Mouse (Mus musculus) R1 (cell line): Measurements from ENCODE around the gene Disp3.

ENCODE experiments used
- DNase-seq: peaks from one replicate; pipeline ENCODE4 v3.0.0-alpha.2; 2018; ENCODE audit warnings: low read depth, low spot score

Gene Disp3

DNA sequence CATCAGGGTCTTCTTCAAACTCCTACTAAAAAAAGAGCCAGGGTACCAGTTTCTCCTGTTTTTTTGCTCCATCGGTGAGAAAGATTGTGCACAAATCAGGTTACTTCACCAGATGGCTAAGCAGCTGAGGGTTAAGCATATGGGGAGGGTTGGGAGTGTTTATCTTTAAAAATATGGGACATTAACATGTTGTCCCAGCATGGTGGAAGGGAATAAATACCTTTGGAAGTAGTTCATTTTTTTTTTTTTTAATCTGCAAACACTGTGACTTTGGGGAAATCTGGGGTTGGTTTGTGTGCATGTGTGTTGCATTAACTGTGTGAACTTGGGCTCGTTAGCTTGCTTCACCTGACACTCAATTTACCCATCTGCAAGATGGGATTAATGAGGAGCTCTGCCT is 3.3 kb upstream of the Disp3 start:
- no peak for DNase-seq

DNA sequence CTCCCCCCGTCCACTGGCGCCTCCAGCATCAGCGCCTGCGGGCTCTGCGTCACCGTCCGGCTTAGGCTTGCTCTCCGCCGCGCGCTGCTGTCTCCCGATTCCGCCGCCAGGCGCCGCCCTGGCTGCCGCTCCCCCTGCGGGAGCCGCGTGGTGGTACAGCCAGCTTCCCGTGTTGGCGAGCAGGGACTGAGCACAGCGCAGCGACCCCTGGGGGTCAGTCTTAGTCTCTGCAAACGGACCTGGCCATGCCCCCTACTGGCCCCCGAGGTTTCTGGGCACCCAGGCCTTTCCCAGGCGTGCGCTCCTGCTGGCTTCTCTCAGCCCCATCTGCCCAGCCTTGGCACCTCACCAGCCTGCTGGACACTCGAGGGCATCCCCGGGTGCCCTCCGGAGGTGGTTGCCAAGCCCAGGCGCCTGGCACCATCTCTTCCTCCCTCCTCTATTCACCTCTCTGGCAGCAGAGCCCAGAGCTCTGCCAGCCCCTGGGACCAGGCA is 337 bp upstream of the Disp3 start:
- DNase-seq: peak; percentile 91

DNA sequence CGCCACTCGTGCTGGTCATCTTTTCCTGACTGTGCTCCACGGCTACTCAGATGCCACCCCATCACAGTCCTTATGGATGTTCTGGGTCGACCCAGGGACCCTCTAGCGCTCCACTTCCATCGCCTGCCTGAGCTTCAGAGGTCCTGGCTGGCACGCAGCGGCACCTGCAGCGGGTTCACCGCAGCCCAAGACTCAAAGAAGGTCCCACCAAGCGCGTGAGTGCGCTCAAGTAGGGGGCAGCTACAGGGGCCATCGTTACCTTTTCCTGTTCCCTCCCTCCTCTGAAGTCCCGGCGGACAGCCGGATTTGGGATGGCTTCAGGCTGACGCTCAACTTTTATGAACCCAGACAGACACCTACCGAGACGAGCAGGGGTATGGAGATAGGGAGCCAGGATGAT is 724 bp downstream of the Disp3 start:
- DNase-seq: no peak

DNA sequence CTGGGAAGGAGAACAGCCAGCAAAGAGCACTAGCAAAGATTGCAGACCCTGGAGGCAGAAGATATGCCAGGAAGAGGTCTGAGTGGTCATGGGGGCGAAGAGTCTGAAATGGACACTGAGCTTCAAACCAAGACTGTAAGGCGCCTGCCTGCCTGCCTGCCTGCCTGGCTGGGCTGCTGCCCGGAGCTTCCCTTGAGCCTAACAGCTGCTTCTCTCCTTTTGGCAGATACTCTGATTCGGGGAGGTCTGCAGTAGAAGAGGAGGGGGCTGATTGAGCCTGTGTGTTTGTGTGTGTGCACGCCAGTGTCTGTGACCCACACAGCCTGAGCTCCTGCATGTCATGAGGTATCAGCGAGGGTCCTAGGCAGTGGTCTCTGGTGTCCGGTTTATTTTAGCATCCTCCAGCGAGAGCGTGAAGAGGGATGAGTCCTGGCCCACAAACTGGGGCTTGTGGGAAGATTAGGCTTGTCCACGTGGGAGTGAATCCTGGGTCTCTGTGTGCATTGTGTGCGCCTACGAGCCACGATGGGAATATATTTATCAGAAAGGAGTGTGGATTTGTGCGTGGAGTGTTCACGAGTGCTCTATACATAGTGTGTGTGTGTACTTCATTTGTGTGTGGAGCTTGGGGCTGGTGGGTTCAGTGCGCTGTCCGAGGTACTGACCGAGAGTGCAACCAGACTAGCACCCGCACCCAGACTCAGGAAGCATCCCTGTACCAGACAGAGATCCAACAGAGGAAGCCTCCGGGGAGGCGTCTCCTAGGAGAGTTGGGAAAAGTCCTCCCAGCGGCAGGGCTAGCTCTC is 1.3 kb downstream of the Disp3 start:
- DNase-seq: peak; percentile 78

DNA sequence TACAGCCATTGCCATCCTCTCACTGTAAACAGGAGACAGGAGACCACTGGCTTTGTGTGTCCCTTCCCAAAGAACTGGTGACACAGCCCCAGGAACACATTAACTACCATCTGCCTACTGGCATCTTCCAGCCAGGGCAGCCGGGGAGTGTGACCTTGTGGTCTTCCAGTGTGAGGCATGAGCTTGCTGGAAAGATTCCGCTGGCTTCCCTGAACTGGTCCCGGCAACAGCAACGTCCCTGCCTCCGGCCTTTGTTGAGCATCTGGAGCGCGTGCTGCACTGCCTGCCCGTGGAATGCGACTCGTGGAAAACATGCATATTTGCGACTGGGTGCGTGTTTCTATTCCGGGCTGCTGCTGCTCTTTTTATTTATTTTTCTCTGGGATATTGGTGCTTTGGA is 3.5 kb downstream of the Disp3 start:
- no peak for DNase-seq

DNA sequence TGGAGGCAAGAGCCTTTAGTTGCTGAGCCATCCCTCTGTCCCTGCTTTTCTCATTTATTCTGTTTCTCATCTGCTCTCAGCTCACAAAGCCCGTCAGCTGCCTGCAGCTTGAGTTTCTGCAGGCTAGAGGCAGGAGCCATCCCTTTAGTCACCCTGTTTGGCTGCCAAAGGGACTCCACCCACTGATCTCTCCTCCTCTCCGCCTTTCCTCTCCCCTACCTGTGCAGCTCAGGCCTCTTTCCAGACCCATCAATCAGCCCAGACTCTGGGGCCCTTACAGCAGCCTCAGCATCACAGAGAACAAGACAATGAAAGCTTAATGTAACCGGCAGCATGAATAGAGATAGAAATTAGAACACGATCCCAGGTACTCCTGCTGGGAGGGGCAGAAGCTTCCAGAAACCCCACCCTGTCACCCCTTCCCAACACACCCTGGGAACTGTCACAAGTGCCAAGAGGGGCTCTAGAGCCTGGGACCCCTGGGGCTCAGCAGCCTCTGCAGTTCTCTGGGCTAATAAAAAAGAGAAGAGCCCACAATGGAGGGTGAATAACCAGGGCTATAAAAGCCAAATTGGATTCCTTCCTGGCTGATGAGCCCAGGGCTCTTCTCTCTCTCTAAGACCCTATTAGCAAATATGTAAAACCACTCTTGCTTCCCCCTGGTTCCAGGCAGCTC is 10.8 kb downstream of the Disp3 start:
- DNase-seq: no peak

DNA sequence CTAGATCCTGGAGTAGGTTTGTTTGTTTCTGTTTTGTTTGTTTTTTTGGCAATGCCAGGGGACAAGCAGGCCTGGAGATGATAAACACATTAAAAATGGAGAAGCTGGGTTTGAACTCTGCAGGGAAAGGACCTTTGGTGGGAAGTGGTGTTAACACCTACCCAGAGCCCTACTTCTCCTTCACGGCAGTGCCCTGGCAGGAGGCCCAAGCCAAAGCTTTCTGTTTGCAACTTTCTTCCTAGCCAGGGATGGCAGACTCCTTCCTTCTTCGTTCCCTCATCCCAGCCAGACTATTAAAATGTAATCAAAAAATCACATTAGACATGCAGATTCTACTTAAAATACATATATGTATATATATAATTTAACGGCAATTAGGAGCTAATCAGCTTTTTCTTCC is 13.1 kb downstream of the Disp3 start:
- DNase-seq: no peak

DNA sequence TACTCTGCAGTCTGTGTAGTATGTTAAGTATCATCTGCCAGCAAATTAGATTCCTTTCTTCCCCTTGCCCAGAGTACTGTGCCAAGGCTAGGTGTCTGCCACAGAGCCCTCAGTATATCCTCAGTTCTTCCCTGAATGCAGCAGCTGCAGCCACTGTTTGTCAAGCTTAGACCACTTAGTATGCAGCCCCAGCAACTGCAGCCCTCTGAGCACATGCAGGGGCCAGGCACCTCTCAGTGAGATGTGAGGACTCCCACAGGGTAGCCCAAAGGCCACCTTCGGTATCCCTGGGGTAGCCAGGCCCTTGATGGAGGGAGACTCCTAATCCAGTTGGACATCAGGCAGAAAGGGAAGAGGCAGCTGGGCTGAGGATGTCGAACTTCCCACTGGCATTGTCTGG is 14.5 kb downstream of the Disp3 start:
- DNase-seq: no peak

DNA sequence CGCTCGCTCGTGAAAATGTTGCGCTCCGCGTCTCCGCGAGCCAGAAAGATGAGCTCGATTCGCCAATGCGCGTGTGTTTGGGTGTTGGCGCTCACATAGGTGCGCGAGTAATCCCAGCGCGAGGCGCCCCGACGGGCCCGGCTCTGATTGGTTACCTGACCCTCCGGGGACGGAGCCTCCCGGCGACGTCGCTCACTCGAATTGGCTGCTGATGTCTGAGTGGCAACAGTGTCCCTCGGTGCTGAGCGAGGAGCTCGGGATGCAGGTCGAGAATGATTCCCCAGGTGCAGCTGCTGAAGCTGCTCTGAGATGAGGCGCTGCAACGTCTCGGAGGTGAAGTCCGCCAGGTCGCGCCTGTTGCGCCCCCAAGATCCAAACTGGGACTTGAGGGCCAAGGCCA is 16.1 kb downstream of the Disp3 start:
- peak; percentile 85 for DNase-seq

DNA sequence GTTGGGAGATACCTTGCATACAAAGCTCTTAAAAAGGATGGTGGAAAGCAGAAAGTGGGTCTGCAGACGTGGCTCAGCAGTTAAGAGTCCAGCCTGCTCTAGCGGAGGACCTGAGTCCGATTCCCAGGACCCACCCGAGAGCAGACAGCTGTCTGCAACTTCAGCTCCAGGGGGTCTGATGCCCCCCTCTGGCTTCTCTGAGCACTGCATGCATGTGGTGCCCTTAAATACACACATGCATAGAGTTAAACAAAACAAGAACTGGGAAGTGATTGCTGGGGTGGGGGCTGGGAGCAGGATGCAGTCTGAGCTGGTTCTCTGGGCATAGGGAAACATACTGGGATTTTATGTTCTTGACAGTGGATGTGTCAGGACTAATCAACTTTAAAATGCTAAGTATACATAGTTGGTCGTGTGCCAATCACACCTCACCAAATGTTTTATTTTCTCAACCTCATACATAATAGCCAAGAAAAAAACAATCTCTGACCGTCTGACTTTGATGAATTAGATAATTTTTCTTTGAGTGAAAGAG is 20.7 kb downstream of the Disp3 start:
- DNase-seq: peak; percentile 46

DNA sequence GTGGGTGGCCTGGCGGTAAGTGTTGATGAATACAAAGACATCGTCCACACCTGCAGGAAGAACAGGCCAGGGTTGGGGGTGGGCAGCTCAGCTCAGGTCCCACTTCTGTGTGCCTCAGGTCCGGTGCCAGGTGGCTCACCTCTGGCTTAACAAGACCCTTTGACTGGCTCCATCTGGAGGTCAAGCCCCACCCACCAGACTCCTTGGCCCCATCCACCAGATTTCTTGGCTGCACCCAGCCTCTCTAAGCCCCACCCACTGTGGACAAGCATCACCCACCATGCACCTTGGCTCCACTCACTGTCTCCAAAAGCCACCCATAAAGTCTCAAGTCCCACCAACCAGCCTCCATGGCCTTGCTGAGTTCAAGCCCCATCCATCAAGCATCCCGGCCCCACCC is 27.8 kb downstream of the Disp3 start:
- DNase-seq: peak; percentile 54

DNA sequence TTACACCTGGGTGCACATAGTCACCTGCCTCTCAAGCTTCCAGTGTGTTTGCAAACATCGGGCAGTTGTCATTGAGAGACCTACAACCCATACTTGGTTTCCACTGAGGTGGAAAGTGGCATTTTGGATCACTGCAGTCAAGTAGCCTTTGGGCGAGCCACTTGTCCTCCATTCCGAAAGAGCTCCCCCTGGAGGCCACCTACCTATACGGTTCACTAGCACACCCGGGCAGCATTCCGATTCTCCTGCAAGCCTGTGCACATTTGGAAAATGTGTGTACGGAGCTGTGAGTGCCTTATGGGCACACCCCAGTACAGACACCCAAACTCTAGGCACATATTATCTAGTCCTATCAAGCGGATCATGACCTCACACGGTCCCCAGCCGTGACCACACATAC is 38.4 kb downstream of the Disp3 start:
- peak; percentile 62 for DNase-seq

DNA sequence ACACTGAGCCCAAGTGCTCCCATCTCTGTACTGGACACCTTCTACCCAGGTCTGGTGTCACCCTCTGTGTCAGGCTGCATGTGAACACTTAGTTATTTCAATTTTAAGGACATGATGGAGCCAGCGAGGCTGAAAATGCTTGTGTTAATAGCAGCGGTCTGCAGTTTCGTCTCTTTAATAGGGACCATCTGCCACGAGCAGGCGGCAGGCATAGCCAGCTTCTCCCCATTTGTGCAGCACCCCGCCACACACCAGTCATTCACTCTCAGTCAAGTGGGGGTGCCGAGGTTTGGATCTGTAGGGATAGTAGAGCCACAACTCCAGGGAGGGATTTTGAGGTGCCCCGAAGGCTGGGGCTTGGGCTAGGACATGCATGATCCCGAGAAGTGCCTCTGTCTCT is 47.4 kb downstream of the Disp3 start:
- no peak for DNase-seq

DNA sequence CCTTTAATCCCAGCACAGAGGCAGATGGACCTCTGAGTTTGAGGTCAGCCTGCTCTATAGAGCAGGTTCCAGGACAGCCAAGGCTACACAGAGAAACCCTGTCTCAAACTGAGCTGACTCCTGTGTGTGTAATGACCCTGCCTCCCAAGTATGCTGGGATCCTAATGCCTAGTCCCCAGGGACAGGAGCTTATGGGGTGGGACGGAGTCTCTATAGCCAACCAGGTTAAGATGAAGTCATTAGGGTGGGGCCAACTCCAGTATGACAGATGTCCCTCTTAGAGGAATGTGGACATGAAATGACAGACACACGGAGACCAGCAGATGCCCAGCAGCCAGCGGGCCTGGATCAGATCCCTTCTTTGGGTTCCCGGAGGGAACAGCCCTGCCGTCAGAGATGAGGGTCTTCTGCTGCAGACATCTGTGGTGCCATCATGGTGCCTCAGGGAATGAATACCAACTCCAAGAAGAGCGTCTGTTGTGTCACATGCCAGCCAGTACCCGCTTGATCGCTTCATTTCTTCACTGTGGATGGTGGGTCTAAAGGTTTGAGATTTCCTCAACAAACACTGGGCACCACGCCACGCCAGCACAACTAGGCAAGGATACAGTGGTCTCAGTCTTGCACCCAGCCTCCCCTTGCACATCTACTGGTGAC is 48.2 kb downstream of the Disp3 start:
- DNase-seq: no peak

DNA sequence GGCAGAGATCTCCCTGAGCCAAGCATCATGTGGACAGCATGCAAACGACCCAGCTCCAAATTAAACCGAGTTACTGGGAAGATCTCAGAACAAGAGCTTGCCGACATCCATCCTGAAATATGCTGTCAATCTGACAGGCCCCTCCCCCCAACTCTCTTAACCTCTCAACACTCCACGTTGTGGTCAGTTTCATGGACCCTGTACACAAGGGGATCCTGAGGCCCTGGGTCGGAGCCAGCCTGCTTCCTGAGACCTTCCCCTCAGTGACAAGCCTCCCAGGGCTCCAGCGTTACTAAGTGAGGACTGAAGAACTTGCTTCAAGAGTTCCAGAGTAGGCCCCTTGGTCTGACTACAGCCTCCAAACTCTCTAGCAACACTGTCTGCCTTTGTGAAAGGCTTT is 48.8 kb downstream of the Disp3 start:
- no peak for DNase-seq

DNA sequence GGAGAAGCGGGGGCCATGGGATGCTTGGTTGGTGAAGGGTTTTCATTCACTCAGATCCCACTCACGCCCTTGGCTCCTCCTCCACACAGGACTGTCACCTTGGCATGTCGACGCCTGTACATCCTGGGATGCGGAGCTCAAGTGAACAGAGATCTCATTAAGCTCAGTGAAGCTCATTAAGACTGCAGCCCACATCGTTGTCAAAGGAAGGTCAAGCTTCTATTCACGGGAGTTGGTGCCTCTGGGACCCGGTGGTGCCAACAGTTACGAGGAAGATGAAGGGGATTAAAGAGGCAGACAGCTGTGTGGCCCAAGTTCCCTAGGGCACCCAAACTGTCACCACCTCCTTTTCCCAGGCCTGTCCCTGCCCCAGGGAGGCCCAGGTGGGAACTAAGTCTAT is 49.5 kb downstream of the Disp3 start:
- no peak for DNase-seq

DNA sequence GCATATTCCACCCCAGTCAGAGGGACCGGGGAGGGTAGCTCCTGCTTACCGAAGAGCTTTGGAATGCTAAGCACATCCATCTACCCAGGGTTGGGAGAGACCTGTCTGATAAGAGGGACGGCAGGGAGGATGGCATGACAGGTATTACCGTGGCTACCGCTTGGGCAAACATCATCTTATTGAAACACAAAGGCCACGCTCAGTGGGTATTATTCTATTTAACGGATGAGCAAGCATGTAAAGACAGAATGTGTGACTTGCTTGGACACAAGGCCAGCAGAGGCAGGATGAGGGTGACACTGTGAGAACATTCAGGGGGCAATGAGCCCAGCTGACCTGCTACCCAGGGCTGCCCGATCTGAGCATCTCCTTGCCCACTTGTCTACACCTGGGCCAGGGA is 51.1 kb downstream of the Disp3 start:
- DNase-seq: no peak

DNA sequence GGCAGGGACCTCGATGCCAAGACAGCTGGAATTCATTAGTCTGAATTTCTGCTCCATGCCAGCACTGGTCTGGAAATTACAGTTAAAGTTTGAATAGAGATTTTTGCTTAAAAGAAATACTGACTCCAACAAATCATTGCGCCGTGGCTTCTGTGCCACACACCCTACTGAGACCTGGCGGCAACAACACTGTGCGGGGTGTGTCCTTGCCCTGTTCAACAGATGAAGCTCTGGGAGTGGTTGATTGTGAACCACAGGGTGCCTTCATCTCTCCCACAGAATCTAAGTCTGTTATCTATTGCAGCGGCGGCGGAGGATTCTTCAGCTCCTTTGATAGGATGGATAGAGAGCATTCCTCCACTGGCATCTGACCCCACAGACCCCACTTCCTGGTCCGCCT is 54.7 kb downstream of the Disp3 start:
- no peak for DNase-seq

DNA sequence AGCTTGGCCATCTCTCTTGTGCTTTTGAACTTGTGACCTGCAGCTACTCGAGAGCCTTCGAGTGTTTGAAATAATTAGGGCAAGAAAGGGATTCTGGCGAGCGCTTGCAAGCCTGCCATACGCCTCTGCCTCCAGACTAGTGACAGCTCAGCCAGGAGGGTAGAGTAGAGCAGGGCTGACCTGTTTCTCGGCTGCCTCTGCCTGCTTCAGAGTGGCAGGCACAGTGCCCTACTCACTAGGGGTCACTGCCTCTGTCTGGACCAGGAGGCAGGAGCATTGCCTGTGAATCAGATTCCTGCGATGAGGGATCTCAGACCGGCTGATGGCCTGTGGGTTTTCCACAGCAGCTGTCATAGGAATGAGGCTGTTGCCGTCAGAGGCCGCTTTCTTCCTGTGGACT is 55.1 kb downstream of the Disp3 start:
- no peak for DNase-seq

DNA sequence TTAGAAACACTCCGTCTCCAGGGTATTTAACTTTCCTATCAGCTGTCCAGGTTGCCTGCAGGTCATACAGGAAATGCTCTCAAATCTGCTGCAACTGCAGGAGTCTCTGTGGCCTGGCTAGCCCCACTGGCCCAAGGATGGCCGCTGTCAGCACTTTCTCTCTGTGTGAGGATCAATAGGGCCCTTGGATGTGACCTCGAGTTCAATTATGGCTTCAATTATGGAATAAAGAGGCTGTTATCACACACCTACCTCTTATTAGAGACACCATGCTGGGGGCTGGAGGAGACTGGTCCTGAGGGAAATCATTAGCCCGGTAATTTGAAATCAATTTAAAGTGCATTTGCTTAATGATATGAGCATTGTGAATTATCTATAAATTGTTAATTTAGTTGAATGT is 55.6 kb downstream of the Disp3 start:
- DNase-seq: no peak

DNA sequence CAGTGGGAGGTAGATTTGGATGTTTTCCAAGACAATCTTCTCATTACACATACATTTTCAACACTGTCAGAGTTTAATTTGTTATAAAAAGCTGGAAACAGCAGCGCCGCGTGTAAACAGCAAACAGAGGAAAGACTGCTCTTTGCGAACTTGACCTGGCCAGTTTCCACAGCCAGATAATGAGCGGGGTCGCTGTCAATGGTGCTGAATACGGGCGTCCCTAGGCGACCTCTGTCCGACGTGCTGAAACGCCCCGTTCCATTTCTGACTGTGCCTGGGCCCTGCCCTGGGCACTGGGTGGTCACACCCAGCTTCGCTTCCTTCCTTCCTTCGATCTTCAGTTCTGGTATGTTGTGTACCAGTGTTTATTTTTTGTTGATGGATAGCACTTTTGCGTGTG is 58.1 kb downstream of the Disp3 start:
- peak; percentile 62 for DNase-seq

DNA sequence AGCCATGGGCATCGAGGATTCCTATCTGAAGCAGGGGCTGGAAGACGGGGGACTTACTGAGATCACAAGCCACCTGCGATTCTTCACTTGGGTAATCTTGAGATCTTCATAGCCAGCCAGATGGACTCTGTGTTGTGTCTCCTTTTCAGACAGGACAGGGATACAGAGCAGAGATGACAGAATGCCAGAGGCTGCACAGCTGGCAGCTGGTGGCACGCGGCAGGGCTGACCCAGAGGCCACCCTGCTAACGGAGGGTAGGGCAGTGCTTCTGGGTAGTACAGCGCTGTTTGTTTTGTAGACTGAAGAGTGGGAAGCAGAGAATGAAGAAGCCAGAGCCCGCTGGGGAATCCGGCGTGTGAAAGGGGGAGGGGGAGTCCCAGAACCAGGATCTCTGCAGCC is 64.8 kb downstream of the Disp3 start:
- no peak for DNase-seq

DNA sequence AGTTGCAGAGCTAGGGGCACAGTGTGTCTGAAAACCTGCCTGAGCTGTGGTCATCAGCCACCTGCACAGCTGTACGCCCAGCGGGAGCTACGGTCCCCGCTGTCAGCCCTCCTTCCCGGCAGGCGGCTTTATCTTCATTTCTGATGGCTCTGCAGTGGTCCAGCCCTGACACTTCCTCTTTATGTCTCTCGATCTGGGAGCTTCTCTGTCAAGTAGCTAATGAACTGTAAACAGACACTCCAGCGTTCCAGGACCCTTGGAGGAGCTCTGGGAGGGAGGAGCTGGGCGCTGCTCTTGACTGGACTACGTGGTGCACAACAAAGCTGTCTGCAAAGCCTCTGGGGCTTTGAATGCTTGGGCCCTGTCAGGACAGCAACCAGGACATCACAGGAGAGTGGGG is 67.1 kb downstream of the Disp3 start:
- DNase-seq: no peak
